In genomic region chr7:12792624-12793023, GRCm38 (mm10) we compare ENCODE assay signal across 27 mouse cellular contexts. TPM values are rescaled to one million over a fixed set of nuclear protein-coding genes. Genes with fewer than 3 reads are reported as not detected.
"Had no signal": no experiment of that assay in that cellular context is flagged by ENCODE, and none has a peak within 500 bp of the region (broad histone marks: within the 10 kb centered on the region; RNA-seq: fewer than 3 reads in every experiment).

No protein-coding gene starts in this region.

RNA-seq across cellular contexts. Expression of gene Zscan18, which starts 10.8 kb away (rescaled TPM):
- total RNA-seq: liver, adult 2 months had no signal

RNA-seq across cellular contexts. Expression of gene Vmn2r56, which starts 57.8 kb away (rescaled TPM):
- total RNA-seq: gastrocnemius, adult 18-20 months; gastrocnemius, adult 8-10 months; gastrocnemius, postnatal 14 days; gastrocnemius, postnatal 36 days; heart, adult 2 months; heart, postnatal 14 days; heart, postnatal 36 days; layer of hippocampus, postnatal 25 days; left cerebral cortex, postnatal 14 days; liver, adult 2 months had no signal
- polyA plus RNA-seq: gonadal fat pad, adult 2 months; heart, adult 2 months; heart, embryonic 11.5 days; heart, embryonic 13.5 days; heart, embryonic 15.5 days; heart, postnatal 0 days; hindbrain, embryonic 10.5 days; hindbrain, embryonic 12.5 days; hindbrain, embryonic 14.5 days; intestine, embryonic 15.5 days; intestine, postnatal 0 days; kidney, embryonic 14.5 days; kidney, embryonic 16.5 days; limb, embryonic 11.5 days; limb, embryonic 13.5 days; limb, embryonic 15.5 days; liver, adult 2 months; liver, embryonic 12.5 days; liver, embryonic 14.5 days had no signal
